Mouse (Mus musculus) ES-Bruce4 (cell line): ENCODE data around the gene Kcna5.

Source experiments
- CTCF ChIP-seq: IDR thresholded peaks from one replicate; pipeline ENCODE4 v1.8.1; 2011; ENCODE audit warnings: low read depth, low read length
- POLR2A ChIP-seq: IDR thresholded peaks from one replicate; pipeline ENCODE4 v1.8.1; 2011; ENCODE audit warnings: low read length; ENCODE audit not compliant: insufficient read depth

DNA sequence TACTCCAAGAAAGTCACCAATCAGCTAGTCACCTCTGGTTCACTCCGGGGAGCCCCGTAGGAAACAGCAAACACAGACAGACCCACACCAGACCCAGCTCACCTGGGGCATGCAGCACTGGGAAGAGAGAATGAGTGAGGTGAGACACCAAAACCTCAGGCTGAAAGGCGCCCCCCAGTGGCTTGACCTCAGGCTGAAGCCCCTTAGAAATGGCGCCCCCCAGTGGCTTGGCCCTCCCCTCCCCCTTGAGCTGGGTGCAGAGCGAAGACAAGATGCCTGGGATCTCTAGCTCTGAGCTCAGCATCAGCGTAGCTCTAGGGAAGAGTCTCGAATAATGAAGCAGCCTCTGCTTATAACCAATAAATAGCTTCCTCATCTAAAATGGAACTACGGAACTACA is 31.3 kb downstream of the Kcna5 start:
- TF ChIP-seq CTCF (peak; percentile 67), POLR2A (no peak)
